Mouse (Mus musculus) kidney, adult 2 months (tissue): Measurements from ENCODE around the gene Acsl3. TPM values are rescaled to one million over a fixed set of nuclear protein-coding genes. Genes with fewer than 3 reads are reported as not detected.

ENCODE experiments used
- DNase-seq: peaks from one replicate; pipeline ENCODE4 v3.0.0; 2021
- H3K27ac ChIP-seq: fragments of 200-500 bp; 2 replicates; pipeline ENCODE4 v1.5.1; 2012; ENCODE audit warnings: low read depth, low read length, control low read depth, inconsistent platforms; ENCODE audit not compliant: insufficient read depth
- H3K27me3 ChIP-seq: fragments of 200-500 bp; replicated peaks from 2 replicates; pipeline ENCODE4 v1.6.1; 2012; ENCODE audit warnings: mild to moderate bottlenecking, moderate library complexity, low read length, inconsistent platforms; ENCODE audit not compliant: control insufficient read depth, insufficient read depth
- H3K36me3 ChIP-seq: fragments of 200-500 bp; 2 replicates; pipeline ENCODE4 v1.6.1; 2012; ENCODE audit warnings: mild to moderate bottlenecking, moderate library complexity, low read length, inconsistent platforms; ENCODE audit not compliant: control insufficient read depth, insufficient read depth
- H3K4me1 ChIP-seq: fragments of 200-500 bp; 2 replicates; pipeline ENCODE4 v1.6.1; 2011; ENCODE audit warnings: low read length; ENCODE audit not compliant: control insufficient read depth, insufficient read depth
- H3K4me3 ChIP-seq: fragments of 200-500 bp; 2 replicates; pipeline ENCODE4 v1.5.1; 2011; ENCODE audit warnings: mild to moderate bottlenecking, low read depth, low read length, control low read depth; ENCODE audit not compliant: insufficient read depth
- CTCF ChIP-seq: fragments of 200-500 bp; conservative IDR thresholded peaks from 2 replicates; pipeline ENCODE4 v1.5.1; 2011; ENCODE audit warnings: low read depth, mild to moderate bottlenecking, control low read depth, low read length, moderate library complexity, mixed read lengths; ENCODE audit not compliant: insufficient read depth, insufficient read length
- POLR2A ChIP-seq: fragments of 200-500 bp; IDR thresholded peaks from one replicate; pipeline ENCODE4 v1.6.1; 2011; ENCODE audit warnings: low read depth, low read length, control low read depth
- WGBS: fragments of 180-500 bp; shearing (Covaris S2); methylation state at CpG from one replicate; pipeline ENCODE4 v1.1.7; 2018; 5-methylcytosine and 5-hydroxymethylcytosine counted together
- polyA plus RNA-seq: library from polyadenylated mRNA; depleted of rRNA; stranded (reverse); fragments of >200 nt; gene quantifications from 2 replicates; pipeline ENCODE4 v1.2.3, GENCODE M21; 2012; rRNA removed

Acsl3 gene
- polyA plus RNA-seq, 1 experiment = 12.9 TPM

DNA sequence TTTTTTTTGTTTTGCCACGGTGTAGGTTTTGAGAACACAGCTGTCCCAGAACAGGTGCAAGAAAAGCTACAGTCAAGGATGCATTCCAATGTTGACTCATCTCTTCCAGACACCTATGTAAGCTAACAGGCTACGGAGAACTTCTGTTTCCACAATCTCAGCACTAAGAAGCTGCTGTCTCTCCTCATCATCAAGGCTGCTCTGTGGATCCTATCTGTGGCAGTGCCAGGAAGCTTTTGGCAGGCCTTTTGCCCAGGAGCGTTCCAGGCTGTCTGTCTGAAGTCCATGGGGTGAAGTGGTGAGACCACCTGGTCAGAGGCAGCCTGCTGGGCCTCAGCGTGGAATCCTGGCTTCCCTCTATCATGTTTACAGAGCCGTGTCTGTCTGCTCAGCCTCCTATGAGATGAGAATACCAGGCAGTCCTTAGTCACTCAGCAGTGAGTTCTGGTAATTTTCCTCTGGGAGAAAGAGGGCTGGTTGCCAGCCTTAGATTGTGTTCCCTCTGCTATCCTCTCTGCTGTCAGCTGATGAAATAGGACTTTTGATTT is 87.7 kb downstream of the Acsl3 start:
- peak; percentile 65 for DNase-seq
- H3K4me3 ChIP-seq = no peak overlapping the region
- no peaks in the 10 kb centered on the region for H3K36me3 ChIP-seq
- H3K27ac ChIP-seq = peak overlapping the region; percentile 90
- WGBS = 33% methylated on average over 5 of the region's 5 CpGs
- H3K27me3 ChIP-seq = no peaks in the 10 kb centered on the region
- TF ChIP-seq CTCF (no peak), POLR2A (no peak)
- no peaks in the 10 kb centered on the region for H3K4me1 ChIP-seq

Other genes with a start within 250 kb of the Acsl3 start
- gene Farsb, start 168.9 kb upstream of the Acsl3 start, polyA plus RNA-seq = 19.8 and 23.1 TPM in 2 replicates
- 109 and 120 TPM in 2 replicates for gene Mogat1, start 146.8 kb upstream of the Acsl3 start, polyA plus RNA-seq
- 14.6 and 14.9 TPM in 2 replicates for gene BC035947, start 145.7 kb upstream of the Acsl3 start, polyA plus RNA-seq
- gene Utp14b, start 213 bp downstream of the Acsl3 start, polyA plus RNA-seq = 0.45 and 0.69 TPM in 2 replicates
- gene Kcne4, start 158.9 kb downstream of the Acsl3 start, polyA plus RNA-seq = 2.2 and 2.4 TPM in 2 replicates